Mouse (Mus musculus) kidney, embryonic 16.5 days (tissue): ENCODE measurements around the gene Sgcg. TPM values are rescaled to one million over a fixed set of nuclear protein-coding genes. Genes with fewer than 3 reads are reported as not detected.
A peak's percentile ranks its signal among the peaks of the same experiment; 100 is the strongest.

Experiments used
- ATAC-seq: fragments of 200-750 bp; cut with Nextera tagmentation; 2 replicates; pipeline ENCODE4 v1.8.0; 2017; ENCODE audit warnings: moderate TSS enrichment; ENCODE audit not compliant: low FRiP score, low TSS enrichment
- H3K27ac ChIP-seq: fragments of 300-500 bp; sonication (generic); 2 replicates; pipeline ENCODE4 v1.5.1; 2014; ENCODE audit warnings: low read length
- H3K27me3 ChIP-seq: fragments of 300-500 bp; sonication (generic); 2 replicates; pipeline ENCODE4 v1.6.1; 2014; ENCODE audit warnings: low read length, control low read depth, mixed read lengths; ENCODE audit not compliant: insufficient read depth
- H3K36me3 ChIP-seq: fragments of 300-500 bp; sonication (generic); 2 replicates; pipeline ENCODE4 v1.6.1; 2014; ENCODE audit warnings: low read length, control low read depth, mixed read lengths; ENCODE audit not compliant: insufficient read depth
- H3K4me1 ChIP-seq: fragments of 300-500 bp; sonication (generic); 2 replicates; pipeline ENCODE4 v1.6.1; 2014; ENCODE audit warnings: low read length, control low read depth, mixed read lengths; ENCODE audit not compliant: insufficient read depth
- H3K4me2 ChIP-seq: fragments of 300-500 bp; sonication (generic); replicated peaks from 2 replicates; pipeline ENCODE4 v1.6.1; 2014; ENCODE audit warnings: low read depth, low read length
- H3K4me3 ChIP-seq: fragments of 300-500 bp; sonication (generic); 2 replicates; pipeline ENCODE4 v1.5.1; 2014; ENCODE audit warnings: mild to moderate bottlenecking, low read length
- H3K9ac ChIP-seq: fragments of 300-500 bp; sonication (generic); replicated peaks from 2 replicates; pipeline ENCODE4 v1.6.1; 2014; ENCODE audit warnings: low read length
- H3K9me3 ChIP-seq: fragments of 300-500 bp; sonication (generic); 2 replicates; pipeline ENCODE4 v1.6.1; 2016; ENCODE audit warnings: low read length, control low read depth
- WGBS: fragments of 180-500 bp; shearing (Covaris S2); extraction: QIAGEN DNeasy Blood & Tissue Kit; methylation state at CpG from one replicate; pipeline ENCODE4 v1.1.7; 2014; 5-methylcytosine and 5-hydroxymethylcytosine counted together
- polyA plus RNA-seq: library from polyadenylated mRNA; unstranded; fragments of >200 nt; fragmentation: Nextera tagmentation; extraction: Ambion mirVana; gene quantifications from 2 replicates; pipeline ENCODE4 v1.2.1, GENCODE M21; 2015

Sgcg gene
- 0.67 and 1.4 TPM in 2 replicates for polyA plus RNA-seq

- Histone ChIP-seq H3K9me3 (no peaks in the 10 kb centered on the region), H3K4me2 (peak within 1 kb of the TSS; percentile 25; the same call in 1 of the 2 replicates), H3K27me3 (no peaks in the 10 kb centered on the region), H3K4me1 (peaks cover 6% of the 10 kb centered on the region), H3K27ac (0 out of 2 replicates have a peak within 1 kb of the TSS, but pooled peaks have one; percentile 3), H3K4me3 (no peak within 1 kb of the TSS), H3K9ac (no peak within 1 kb of the TSS), H3K36me3 (no peaks in the 10 kb centered on the region)
- no peak for ATAC-seq
- WGBS = 16% methylated on average over 11 of the region's 11 CpGs
Measured at GRCm38 (mm10) chr14:61258352-61258751, at the start of gene Sgcg. TSS of gene Sgcg (minus strand) at chr14:61258490.

DNA sequence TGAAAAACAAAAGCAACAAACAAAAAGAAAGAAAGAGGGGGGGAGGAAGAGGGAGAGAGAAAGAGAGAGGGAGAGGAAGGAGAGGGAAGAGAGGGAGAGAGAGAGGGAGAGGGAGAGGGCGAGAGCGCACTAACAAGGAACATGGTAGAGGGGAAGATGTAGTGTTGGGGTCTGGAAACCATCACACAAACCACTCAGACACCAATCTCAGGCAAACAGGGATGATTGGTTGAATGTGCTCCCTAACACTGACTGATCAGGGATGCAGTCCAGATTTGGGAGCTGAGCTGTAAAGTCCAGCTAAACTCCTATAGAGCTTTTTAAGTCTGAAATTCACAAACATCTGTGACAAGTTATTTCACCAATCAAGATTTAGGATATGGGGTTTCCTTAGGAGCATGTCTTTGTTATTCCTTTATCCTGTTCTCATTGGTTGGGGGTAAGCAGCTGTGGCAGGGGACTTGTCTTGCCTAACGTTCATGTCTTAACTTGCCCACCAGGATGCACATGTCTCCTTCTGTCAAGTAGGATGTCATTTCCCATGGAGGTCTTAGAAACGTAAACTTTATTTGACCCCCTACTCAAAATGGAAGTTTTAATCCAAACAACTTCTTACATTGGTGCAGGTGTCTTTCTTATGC is 45.8 kb upstream of the Sgcg start:
- no peaks in the 10 kb centered on the region for H3K27me3 ChIP-seq
- no peak overlapping the region for H3K27ac ChIP-seq
- no peaks in the 10 kb centered on the region for H3K9me3 ChIP-seq
- no peaks in the 10 kb centered on the region for H3K36me3 ChIP-seq
- 76% methylated on average over 4 of the region's 4 CpGs for WGBS
- no peak overlapping the region for H3K9ac ChIP-seq
- no peak for ATAC-seq
- H3K4me3 ChIP-seq = no peak overlapping the region
- H3K4me2 ChIP-seq = no peak overlapping the region
- H3K4me1 ChIP-seq = no peaks in the 10 kb centered on the region

DNA sequence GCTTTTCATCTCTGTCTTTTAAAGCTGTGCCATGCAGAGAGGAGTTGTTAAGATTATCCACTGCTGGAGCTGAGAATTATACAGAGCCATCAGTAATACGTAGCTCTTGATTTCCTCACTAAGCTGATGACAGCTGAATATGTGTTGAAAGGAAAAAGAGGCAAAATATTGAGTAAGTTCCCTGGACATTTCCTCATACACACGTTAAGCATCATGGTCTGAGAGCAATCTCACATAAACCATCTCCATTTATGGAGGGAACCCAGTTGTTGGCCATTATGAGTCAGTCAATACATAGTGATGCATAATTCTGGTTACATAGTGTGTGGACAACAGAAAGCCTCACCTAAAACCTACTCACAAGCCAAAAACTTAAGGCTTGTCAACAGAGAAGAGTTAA is 44.1 kb upstream of the Sgcg start:
- ATAC-seq = no peak
- no peaks in the 10 kb centered on the region for H3K36me3 ChIP-seq
- no peak overlapping the region for H3K4me2 ChIP-seq
- 76% methylated on average over 2 of the region's 2 CpGs for WGBS
- no peaks in the 10 kb centered on the region for H3K4me1 ChIP-seq
- no peak overlapping the region for H3K4me3 ChIP-seq
- H3K27ac ChIP-seq = no peak overlapping the region
- no peaks in the 10 kb centered on the region for H3K9me3 ChIP-seq
- no peaks in the 10 kb centered on the region for H3K27me3 ChIP-seq
- no peak overlapping the region for H3K9ac ChIP-seq

GRCm38 (mm10) chr14:61301323-61301722 is 43.0 kb upstream of the Sgcg start:
- H3K27ac ChIP-seq = no peak overlapping the region
- H3K9ac ChIP-seq = no peak overlapping the region
- no peak overlapping the region for H3K4me3 ChIP-seq
- H3K4me2 ChIP-seq = no peak overlapping the region
- ATAC-seq = no peak
- H3K4me1 ChIP-seq = no peaks in the 10 kb centered on the region
- H3K9me3 ChIP-seq = no peaks in the 10 kb centered on the region
- H3K27me3 ChIP-seq = no peaks in the 10 kb centered on the region
- H3K36me3 ChIP-seq = no peaks in the 10 kb centered on the region
- WGBS = 57% methylated on average over 2 of the region's 2 CpGs

DNA sequence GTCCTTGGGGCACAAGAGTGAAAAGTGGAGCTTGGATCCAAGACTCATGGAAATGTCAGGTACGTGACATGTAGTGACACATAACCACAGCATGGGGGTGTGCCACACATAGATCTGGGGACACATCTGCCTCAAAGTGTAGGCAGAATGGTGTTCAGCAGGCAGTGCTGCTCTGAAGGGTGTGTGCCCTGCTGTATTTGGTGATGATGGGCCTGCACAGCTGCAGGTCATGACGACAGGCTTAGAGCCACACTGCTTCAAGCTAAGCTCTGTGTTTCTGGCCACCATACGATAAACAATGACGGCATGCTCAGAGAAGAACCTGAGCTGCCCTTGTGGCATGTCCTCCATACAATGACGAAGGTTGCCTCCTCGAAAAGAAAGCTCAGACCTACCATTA is 41.5 kb upstream of the Sgcg start:
- Histone ChIP-seq H3K4me1 (no peaks in the 10 kb centered on the region), H3K4me3 (no peak overlapping the region), H3K9ac (no peak overlapping the region), H3K9me3 (no peaks in the 10 kb centered on the region), H3K36me3 (no peaks in the 10 kb centered on the region), H3K27ac (no peak overlapping the region), H3K4me2 (no peak overlapping the region), H3K27me3 (no peaks in the 10 kb centered on the region)
- 89% methylated on average over 6 of the region's 6 CpGs for WGBS
- ATAC-seq = no peak

DNA sequence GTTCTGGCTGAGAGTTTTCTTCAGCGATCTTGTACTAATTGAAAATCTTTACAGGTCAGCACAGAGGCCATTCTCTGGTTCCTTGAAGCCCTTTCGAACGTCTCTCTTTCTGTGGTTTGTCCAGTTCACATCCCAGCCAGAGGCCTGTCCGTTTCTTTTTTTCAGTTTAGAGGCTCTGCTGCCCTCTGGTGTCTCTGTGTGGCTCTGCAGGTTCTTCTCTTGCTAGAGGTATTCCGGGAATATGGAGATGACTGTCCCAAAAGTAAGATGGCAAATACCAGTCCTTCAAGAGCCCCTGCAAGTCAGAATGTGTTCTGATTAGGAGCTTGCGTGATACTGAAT is 36.4 kb upstream of the Sgcg start:
- Histone ChIP-seq H3K27ac (no peak overlapping the region), H3K27me3 (no peaks in the 10 kb centered on the region), H3K36me3 (no peaks in the 10 kb centered on the region), H3K4me3 (no peak overlapping the region), H3K4me2 (peak overlapping the region; percentile 10; the same call in 1 of the 2 replicates), H3K4me1 (no peaks in the 10 kb centered on the region), H3K9ac (no peak overlapping the region), H3K9me3 (no peaks in the 10 kb centered on the region)
- 22% methylated on average over 6 of the region's 6 CpGs for WGBS
- no peak for ATAC-seq

DNA sequence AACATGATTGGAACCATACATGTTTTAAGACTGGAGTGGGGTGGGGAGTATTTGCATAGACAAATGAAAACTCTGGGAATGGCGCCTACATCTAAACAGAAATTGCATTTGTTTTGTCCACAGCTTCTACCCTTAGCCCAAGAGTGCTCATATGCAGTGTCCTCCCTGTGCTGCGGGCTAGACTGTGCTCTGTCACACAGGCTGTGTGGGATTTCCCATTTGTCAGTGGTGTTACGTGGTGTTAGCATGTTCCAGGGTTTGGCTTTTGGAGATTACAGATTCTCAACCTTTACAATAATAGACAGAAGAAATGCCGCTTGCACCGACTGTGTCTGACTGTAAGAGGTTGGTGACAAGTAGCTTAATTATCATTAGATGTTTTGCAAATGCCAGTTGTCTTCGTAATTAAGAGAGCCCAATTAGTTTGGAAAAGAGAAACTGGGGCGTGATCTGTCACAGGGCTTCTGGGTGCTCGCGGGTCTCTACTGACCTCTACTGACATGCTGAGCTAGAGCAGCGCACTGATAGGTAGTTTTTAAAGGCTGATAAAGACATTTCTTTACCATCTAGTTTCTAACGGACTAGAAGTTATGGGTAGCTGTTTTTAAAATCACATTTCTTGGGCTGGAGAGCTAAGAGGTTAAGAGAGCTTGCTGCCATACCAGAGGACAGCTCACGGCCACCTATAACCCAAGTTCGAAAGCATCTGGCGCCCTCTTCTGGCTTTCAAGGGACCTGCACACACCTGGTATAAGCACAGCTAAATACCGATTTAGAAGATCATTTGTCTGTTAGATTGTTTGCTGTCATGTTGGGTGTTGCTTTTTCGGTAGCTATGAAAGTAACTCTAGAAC is 35.8 kb upstream of the Sgcg start:
- 0 out of 2 replicates have a peak, but pooled peaks have one; percentile 19 for ATAC-seq
- H3K4me2 ChIP-seq = peak overlapping the region; percentile 10; the same call in 1 of the 2 replicates

DNA sequence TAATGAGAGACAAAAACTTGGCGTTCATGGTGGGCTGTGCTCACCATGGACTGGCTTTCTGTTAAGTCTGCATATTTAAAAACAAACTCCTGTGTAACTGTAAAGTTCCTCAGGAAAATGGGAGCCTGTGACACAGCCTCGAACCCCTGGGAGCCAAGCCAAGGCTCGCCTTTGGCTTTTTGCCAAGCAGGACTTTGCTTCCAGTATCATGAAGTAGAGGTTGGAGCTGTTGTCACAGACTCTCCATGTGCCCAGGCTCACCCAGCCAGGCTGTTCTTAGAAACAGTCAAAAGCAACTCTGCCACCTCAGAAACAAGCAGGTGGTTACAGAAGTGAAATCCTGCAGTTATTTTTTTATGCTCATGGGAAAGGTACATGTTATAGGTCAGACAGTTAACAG is 32.4 kb upstream of the Sgcg start:
- WGBS = 57% methylated on average over 3 of the region's 3 CpGs
- H3K27me3 ChIP-seq = no peaks in the 10 kb centered on the region
- ATAC-seq = no peak

More for the DNA sequence above, 35.8 kb upstream of the Sgcg start:
- Histone ChIP-seq H3K9ac (no peak overlapping the region), H3K9me3 (no peaks in the 10 kb centered on the region), H3K4me1 (no peaks in the 10 kb centered on the region), H3K4me3 (no peak overlapping the region), H3K27ac (no peak overlapping the region), H3K27me3 (no peaks in the 10 kb centered on the region), H3K36me3 (no peaks in the 10 kb centered on the region)
- WGBS = 51% methylated on average over 16 of the region's 16 CpGs

DNA sequence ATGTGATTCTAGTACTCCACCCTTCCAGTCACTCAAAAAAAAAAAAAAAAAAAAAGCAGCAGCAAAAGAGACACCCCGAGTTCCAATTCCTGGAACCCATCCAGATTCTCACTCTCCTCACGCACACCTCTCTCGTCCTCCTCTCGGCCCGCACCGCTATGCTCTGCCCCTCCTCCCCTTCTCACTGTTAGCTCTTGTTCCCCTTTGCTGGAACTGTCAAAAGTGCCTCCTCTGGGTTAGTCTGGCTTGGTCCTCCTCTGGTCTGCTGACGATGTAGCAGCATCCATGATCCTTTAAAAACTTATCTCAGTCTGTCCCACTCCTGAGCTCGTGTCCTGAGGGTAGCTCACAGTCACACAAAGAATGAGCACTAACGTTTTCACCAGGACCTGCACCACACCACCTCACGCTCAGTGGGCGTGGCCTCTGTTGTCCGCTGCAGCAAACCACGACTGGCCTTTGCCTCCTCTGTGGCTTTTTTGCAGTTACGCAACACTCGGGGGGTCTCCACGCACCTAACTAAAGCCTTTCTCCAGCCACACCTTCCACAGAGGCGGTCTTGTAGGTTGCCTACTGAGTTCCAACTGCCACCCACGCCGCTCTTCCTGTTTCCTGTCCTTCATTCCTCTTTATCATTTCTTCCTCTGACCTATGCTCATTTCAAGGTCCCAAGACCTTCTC is 30.5 kb upstream of the Sgcg start:
- Histone ChIP-seq H3K4me1 (no peaks in the 10 kb centered on the region), H3K4me3 (no peak overlapping the region), H3K36me3 (no peaks in the 10 kb centered on the region), H3K27me3 (no peaks in the 10 kb centered on the region), H3K4me2 (no peak overlapping the region), H3K9ac (no peak overlapping the region), H3K9me3 (no peaks in the 10 kb centered on the region), H3K27ac (no peak overlapping the region)
- no peak for ATAC-seq
- WGBS = 70% methylated on average over 19 of the region's 19 CpGs

More for the DNA sequence above, 32.4 kb upstream of the Sgcg start:
- H3K4me1 ChIP-seq = no peaks in the 10 kb centered on the region
- H3K27ac ChIP-seq = no peak overlapping the region
- no peak overlapping the region for H3K4me2 ChIP-seq
- H3K4me3 ChIP-seq = no peak overlapping the region
- no peaks in the 10 kb centered on the region for H3K9me3 ChIP-seq
- no peaks in the 10 kb centered on the region for H3K36me3 ChIP-seq
- no peak overlapping the region for H3K9ac ChIP-seq
